Mouse (Mus musculus) retina, postnatal 7 days (tissue): ENCODE results near the gene Gm2310.
"Not testable (repeated sequence)": the region's sequence is repeated elsewhere in the genome, so short reads cannot be mapped to it uniquely, and the experiment has no call there.

Experiments used
- DNase-seq: peaks from one replicate; pipeline ENCODE4 v3.0.0-alpha.2; 2012; ENCODE audit warnings: low read depth, low spot score

The Gm2310 gene

DNA sequence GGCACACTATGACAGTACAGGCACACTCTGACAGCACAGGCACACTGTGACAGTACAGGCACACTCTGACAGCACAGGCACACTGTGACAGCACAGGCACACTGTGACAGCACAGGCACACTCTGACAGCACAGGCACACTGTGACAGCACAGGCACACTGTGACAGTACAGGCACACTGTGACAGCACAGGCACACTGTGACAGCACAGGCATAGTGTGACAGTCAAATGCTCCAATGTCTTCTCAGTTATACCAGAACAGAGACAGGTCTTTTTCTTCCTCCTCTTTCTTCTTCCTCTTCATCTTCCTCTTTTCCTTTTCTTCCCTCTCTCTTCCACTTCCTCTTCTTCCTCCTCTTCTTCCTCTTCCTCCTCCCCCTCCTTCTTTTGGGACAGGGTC is at the start of gene Gm2310:
TSS of gene Gm2310 (minus strand) at position 101 of the 400 bp plus-strand sequence.
- not testable (repeated sequence) for DNase-seq

DNA sequence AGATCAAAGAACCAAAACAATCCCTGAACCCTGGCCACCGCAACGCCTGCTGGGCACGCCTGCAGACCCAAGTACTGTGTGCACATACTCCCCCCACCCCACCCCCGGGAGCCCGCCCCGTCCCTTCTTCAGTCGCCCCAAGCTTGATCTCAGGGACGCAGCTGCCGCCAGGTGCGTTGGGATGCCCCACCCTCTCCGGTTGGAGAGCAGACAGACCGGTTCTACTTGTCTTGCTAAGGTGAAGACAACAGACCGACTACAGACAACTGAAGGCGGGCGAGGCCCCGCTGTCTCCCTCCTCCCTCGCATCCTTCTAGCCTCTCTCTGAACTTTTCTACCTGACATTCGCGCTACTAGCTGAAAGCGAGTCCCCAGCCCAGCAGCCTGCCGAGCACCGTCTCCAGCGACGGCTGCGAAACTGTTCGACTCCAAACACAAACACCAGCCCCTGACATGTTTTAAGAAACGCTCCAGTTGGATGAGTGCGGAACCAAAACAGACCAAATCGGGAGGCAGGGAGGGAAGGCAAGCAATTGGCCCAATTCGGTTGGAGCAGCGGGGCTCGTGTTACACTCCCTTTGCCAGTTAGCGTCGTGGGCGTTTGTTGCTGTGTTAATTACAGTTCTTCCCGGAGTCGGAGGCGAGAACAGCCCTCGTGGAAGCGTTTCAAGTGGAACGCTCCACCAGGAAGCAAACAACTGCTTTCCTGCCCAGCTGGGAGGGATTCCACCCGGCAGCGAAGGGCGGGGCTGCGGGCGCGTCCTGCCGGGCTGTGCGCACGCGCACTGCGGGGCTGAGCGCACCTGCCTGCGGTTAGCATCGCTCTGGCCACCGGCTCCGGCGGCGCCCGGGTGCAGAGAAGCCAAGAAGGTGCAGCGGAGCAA is 49.1 kb upstream of the Gm2310 start:
- DNase-seq: peak; percentile 65

DNA sequence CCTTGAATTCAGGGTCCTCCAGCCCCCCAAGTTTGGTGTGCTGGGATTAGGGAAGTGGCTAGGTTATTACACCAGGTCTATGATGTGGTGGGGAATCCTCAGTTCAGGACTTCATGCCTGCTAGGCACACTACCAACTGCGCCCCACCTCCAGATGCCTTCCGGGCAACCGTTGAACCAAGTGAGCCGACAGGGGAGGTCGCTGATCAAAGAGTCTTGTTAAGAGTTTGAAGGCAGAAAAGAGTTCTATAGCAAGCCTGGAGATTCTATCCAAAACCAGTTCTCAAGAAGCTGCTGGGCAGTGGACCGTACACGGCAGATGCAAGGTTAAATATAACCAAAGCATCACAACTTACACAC is 48.5 kb upstream of the Gm2310 start:
- DNase-seq: no peak

DNA sequence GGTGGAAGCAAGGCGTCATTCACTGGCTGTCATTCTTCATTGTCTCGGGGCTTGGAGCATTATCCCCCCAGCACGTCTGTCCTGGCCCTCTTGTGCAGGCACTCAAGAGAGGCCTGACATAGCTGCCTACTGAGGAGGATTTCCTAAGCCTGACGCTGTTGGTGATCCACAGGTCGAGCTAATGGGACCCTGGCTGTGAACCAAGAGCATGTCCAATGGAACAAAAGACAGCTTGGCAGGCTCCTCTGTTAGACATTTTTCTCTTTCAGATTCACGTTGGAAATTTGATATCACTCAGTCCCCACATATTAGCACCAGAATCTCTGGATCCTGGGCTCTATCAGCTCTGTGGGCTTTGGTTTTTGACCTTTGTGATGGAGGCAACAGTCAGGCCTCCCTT is 45.7 kb upstream of the Gm2310 start:
- DNase-seq: no peak

DNA sequence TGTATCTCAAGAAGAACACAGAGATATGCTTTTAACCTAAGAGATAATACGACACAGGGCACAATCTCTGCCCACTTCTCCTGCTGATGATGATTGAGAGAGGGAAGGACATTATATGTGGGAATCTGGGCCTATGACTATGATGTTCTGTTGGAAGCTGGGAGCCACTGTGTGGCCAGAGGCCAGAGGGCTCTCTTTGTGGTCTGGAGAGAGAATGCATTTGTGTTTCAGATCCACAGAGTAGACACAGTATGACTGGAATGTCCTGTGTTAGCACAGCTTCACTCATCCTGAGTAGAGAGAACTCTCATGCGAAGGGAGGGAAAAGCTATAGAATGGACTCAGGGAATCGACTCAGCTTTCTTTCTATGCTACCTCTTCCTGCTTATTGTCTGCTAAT is 44.6 kb upstream of the Gm2310 start:
- no peak for DNase-seq

DNA sequence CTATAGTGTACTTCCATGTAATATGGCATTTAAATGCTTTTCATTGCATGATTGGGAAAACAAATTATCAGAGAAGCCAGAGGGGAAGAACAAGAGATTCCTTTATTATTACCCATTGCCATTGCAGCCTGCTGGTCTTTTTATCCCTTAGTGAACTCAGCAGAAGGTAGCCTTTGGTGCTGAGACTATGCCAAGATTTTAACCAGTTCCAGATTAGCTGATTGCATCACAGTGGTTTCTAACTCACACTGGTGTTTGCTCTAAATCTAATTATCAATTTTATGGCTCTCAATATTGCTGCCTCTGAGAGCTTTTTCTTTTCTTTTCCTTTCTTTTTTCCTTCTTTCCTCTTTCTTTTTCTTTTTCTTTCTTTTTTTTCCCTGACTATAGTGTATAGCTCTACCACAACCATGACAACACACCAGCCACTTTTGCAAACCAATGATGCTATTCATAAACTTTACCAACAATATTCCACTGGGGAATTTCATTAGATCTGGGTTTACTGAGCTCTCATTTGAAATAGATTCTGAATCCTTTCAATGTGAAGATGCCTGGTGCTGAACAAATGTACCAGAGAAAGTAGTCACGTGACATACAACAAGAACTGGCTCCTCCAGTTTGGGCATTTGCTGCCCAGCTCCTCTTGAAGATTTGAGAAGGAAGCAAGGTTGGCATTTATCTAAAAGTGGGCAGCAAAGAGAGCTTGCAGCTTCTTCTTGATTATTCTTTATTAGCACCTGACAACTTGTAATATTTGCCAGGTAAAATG is 43.9 kb upstream of the Gm2310 start:
- no peak for DNase-seq

DNA sequence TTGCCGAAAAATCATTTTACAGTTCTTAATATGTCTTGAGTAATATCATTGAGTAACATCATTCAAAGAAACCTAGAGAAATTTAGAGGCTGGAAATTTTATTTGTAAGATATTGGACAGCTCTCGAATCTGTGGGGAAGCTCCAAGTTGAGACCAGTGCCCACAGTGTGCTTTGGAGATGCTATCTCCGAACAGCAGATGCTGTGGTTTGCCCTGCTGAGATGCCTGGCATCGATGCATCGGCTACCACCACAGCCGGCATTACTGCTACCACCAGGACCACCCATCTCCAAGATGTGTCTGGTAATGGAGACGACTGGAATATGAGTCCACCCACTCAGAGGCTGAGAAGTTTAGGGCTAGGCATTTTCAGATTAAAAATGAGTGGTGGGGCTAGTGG is 43.0 kb upstream of the Gm2310 start:
- DNase-seq: no peak

DNA sequence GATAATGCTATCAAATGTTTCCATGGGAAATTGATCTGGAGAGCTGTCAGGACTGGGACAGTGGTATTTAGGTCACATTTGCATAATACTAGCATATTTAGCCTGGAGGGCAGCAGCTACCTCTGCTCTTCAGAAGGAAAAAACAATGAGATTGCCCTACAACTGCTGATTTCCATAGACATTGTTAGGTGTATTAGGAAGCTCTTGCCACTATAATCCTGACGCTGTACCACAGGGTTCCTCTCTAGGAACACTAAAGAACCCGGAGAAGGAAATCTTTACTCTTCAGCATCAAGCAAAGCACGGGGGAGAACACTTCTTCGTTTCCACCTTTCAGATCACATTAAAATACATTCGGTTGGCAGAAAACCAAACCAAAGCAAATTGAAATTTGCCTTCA is 11.4 kb upstream of the Gm2310 start:
- no peak for DNase-seq

DNA sequence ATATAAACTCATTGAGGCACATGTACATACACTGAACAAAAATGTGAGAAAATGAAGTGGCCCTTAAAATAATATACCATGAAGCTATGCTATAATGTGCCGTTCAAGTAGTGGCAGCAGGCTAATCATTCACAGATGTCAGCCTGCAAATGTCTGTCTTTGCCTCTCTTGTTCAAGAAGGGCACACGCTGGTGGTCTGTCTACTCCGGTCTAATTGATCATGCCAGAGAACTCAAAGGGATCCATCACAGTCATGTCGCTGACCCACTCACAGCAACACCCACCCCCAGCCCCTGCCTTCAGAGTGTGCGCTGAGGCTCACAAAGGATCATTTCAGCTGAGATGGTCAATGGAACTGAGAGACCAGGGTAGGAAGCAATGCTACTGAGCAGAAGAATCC is 6.8 kb downstream of the Gm2310 start:
- no peak for DNase-seq

DNA sequence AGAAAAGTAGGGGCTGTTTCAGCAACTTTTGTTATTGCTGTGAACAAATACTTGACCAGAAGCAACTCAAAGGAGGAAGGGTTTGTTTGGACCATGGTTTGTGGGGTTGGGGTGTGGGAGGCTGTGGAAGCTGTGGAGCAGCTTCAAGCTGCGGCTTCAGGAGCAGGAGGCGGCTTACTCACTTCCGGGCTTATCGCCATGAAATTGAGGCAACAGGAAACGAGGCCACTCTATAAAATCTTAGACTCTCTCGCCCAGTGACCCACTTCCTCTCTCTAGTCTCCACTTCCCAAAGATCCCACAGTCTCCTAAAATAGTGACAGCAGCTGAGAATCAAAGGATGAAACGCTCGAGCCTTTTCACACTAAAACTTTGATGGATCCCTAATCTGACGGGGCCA is 7.9 kb downstream of the Gm2310 start:
- DNase-seq: no peak

DNA sequence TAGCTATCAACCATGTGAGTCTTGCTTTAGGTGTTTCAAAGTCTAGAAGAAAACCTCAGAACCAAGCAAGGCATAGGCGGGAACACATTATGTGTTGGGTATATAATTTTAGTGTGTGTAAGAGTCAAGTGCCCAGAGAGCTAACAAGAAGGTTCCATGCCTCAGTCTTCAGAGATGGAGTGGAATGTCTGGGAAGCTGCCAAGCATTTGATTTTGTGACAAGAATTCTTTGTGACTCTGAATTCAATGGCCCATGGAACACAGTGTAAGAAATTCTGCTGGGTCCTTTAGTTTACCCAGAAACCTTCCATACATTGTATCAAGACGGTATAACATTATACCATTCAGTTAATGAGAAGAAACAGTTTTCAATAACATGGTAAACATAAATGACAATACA is 17.3 kb downstream of the Gm2310 start:
- DNase-seq: no peak

DNA sequence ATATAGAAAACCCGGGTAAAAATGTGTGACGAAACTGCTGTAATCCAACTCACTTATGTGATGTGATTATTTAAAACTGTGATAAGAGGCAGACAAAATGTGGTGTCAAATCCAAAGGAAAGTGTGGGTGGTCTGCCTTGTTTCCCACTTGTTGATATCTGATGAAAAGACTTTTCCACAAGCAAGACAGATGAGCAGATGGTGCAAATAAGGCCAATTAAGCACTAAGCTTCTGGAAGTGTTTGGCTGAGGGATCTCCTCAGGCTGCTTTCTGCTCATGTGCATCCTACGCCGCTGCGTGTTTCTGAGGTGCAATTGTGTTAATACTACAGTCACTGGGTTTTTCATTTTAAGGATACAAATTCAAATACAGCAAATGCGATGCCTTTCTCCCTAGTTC is 34.5 kb downstream of the Gm2310 start:
- DNase-seq: peak; percentile 8

DNA sequence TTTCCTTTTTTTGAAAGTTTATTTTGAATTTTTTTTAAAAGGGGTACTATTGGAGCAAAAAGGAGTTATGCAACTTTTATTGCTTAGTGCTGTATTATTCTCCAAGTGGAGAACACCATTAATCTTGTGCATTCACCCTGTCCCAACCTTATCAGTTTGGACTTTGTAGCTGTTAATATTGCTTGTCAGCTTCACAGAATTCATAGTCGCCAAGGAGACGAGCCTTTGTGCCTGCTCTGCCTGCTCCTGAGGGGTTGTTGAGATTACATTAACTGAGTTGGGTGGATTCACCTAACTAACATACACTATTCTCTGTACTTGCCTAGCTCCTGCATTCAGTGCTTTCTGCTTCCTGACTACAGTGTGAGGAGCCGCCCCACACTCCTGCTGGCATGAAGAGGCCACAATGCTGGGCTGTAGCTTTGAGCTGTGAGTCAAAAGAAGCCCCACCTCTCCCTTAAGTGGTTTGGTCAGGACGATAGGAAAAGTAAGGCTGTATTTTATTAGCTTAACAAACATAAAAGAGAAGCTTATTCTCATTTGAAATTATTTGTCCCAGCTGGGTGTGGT is 50.7 kb downstream of the Gm2310 start:
- DNase-seq: no peak
